Mouse (Mus musculus) Muller cell, postnatal 12 days (primary cell): ENCODE data around the gene Tgfb2.

ENCODE experiments used
- DNase-seq: peaks from one replicate; pipeline ENCODE4 v3.0.0-alpha.2; 2015; ENCODE audit errors: inconsistent ontology term

Gene Tgfb2

GRCm38 (mm10) chr1:186705915-186706248 lies at the start of gene Tgfb2:
TSS of gene Tgfb2 (minus strand) at chr1:186705989.
- peak; percentile 87 for DNase-seq

- no peak for DNase-seq
These were observed 44.0 kb upstream of the Tgfb2 start for GRCm38 (mm10) chr1:186749675-186750283.

- DNase-seq: peak; percentile 87
These were observed 43.2 kb upstream of the Tgfb2 start, which contains the start of gene Rrp15 for GRCm38 (mm10) chr1:186748724-186749653. TSS of gene Rrp15 (minus strand) at chr1:186749358.

GRCm38 (mm10) chr1:186739828-186740227 lies 34.0 kb upstream of the Tgfb2 start:
- DNase-seq: no peak

- DNase-seq: no peak
These were observed 29.7 kb upstream of the Tgfb2 start for GRCm38 (mm10) chr1:186735537-186735936.

GRCm38 (mm10) chr1:186733052-186733451 lies 27.3 kb upstream of the Tgfb2 start:
- DNase-seq: no peak

GRCm38 (mm10) chr1:186728778-186729177 lies 23.0 kb upstream of the Tgfb2 start:
- DNase-seq: no peak

GRCm38 (mm10) chr1:186726117-186726516 lies 20.3 kb upstream of the Tgfb2 start:
- DNase-seq: no peak

- peak; percentile 48 for DNase-seq
These were observed 16.5 kb upstream of the Tgfb2 start for GRCm38 (mm10) chr1:186722299-186722698.

- peak; percentile 75 for DNase-seq
These were observed 16.1 kb upstream of the Tgfb2 start for GRCm38 (mm10) chr1:186721846-186722245.

GRCm38 (mm10) chr1:186721166-186721565 lies 15.4 kb upstream of the Tgfb2 start:
- no peak for DNase-seq

GRCm38 (mm10) chr1:186719708-186720107 lies 13.9 kb upstream of the Tgfb2 start:
- DNase-seq: no peak

GRCm38 (mm10) chr1:186718881-186719280 lies 13.1 kb upstream of the Tgfb2 start:
- DNase-seq: peak; percentile 68

- no peak for DNase-seq
These were observed 9.4 kb upstream of the Tgfb2 start for GRCm38 (mm10) chr1:186714980-186715896.

- no peak for DNase-seq
These were observed 8.4 kb upstream of the Tgfb2 start for GRCm38 (mm10) chr1:186714215-186714614.

GRCm38 (mm10) chr1:186712802-186713471 lies 7.1 kb upstream of the Tgfb2 start:
- DNase-seq: peak; percentile 75

- peak; percentile 74 for DNase-seq
These were observed 430 bp downstream of the Tgfb2 start for GRCm38 (mm10) chr1:186705203-186705914.

GRCm38 (mm10) chr1:186703980-186704701 lies 1.6 kb downstream of the Tgfb2 start:
- no peak for DNase-seq

GRCm38 (mm10) chr1:186703256-186703979 lies 2.4 kb downstream of the Tgfb2 start:
- DNase-seq: peak; percentile 55
